Mouse (Mus musculus) heart, adult 11 months (tissue): Measurements from ENCODE around the gene Setd6.

Experiments
- DNase-seq: peaks from one replicate; pipeline ENCODE4 v3.0.0; 2022

Gene Setd6

GRCm38 (mm10) chr8:95712395-95712794 is 3.3 kb upstream of the Setd6 start:
- DNase-seq: no peak

DNA sequence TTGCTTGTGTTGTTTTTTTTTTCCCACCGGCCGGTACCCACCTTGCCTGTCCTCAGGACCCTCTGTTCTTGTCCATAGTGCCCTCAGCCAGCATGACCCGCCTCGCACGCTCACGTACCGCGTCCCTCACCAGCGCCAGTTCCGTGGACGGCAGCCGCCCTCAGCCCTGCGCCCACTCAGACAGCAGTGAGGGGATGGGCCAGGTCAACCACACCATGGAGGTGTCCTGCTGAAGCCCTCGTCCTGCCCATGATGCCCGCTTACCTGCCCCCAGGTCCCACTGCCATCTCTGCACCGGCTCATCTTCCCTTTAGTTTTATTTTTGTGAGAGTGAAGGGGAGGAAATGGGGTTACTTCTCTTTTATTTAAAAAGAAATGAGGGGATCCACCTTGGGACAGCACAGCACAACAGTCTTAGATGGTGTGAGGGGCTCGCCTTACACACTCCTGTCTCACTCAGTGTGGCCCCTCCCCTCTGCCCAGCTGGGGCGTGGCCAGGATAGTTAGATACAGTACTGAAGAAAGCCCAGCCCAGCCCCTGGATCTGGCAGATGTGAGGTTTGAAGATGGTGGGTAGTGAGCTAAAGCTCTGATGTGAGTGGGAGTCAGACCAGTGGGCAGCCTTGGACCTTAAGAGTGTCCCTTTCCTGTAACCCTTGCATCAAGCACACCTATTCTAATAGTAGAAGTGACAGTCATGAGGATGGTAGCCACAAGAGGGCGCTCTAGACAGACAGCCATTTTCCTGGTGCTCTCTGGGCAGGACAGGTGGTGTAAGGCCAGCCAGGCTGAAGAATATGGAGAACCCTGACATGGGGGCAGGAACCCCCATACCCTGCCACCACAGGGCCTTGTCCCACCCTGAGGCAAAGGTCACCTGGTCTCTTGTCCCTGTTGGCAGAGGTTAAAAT is 2.3 kb upstream of the Setd6 start:
- DNase-seq: peak; percentile 94

- peak; percentile 79 for DNase-seq
Measured at GRCm38 (mm10) chr8:95714367-95714766, 1.3 kb upstream of the Setd6 start.

DNA sequence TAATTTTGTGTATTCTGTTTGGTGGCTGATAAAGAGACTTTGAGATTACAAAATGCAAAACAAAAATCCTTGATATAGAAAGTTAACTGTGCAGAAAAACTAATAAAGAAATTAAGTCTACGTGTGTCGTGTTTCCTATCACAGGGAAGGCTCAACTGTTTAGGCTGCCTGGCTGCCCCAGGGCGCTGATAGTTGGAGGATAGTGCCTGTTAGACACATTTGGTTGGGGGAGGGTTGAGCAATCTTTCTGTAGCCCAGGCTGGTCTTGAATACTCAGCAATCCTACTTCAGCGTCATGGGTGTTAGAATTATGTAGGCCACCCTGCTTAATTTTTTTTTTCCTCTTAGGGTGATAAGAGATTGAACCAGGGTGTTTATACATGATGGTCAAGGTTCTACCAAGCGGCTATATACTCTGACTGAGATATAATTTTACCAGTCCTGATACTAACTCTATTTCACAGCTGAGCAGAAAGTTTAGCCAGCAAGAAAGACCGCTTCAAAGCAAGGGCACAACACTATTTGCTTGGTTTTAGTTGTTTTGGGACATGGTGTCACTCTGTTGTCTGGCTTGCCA is 756 bp upstream of the Setd6 start:
- peak; percentile 54 for DNase-seq

DNA sequence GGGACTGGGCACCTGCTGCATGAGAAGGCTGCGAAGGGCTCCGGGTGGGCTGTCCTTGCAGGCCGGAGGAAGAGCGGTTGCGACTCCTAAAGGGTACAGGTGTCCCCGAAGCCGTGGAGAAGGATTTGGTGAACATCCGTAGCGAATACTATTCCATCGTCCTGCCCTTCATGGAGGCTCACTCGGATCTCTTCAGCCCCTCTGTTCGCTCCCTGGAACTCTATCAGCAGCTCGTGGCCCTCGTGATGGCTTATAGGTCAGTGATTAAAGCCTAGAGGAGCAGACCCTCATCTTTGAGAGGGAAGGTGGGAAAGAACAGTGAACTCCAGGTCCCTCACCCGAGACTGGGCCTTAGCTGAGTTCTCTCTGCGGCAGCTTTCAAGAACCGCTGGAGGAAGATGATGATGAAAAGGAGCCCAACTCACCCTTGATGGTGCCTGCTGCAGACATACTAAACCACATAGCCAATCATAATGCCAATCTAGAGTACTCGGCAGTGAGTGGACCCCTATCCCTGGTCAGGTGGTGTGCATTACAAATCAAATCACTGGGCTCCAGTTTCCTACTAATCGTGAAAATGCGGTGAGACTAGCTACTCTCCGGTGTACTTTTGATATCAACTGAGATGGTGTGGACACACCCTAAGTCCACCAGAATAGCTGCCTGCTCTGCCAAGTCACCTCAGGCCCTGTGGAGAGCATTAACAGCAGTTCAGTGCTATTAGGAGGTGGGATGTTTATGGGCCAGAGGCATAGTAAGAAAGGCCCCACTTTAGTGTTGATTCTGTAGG is 1.1 kb downstream of the Setd6 start:
- DNase-seq: peak; percentile 83

- peak; percentile 36 for DNase-seq
Measured at GRCm38 (mm10) chr8:95727625-95728024, 11.9 kb downstream of the Setd6 start.

DNA sequence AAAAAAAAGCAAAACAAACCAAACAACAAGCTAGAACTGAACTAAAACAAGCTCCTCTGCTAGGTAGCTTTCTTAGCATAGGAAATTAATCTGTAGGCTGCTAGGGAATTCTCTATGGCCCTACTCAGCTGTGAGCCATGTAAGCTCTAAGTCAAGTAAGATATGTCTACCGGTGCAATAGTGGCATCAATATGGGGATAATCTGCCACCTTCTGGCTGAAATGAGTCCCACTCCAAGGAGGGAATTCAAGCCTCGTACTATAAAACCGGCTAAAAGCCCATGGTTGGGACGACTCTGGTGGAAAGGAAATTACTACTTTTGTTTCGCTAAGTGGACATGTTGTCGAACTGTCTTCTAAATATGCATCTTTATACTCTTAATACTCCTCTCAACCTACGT is 22.9 kb downstream of the Setd6 start:
- peak; percentile 41 for DNase-seq

DNA sequence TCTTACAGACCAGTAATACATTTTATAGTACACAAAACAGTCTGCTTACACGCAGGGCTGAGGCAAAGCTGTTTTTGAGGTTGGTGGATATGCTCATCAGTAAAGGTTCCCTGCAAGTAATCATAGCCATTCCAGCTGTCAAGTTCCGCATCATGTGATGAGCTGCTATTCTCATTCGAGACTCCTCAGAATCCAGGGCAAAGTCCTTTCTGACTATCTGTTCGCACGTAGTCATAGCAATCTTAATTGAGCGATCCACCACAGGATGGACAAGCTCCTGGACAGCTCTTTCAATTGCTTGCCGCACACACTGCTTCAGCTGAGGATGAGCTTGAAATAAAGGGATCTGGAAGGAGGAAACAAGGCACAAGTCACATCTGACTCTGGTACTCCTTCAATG is 26.1 kb downstream of the Setd6 start:
- DNase-seq: peak; percentile 2

DNA sequence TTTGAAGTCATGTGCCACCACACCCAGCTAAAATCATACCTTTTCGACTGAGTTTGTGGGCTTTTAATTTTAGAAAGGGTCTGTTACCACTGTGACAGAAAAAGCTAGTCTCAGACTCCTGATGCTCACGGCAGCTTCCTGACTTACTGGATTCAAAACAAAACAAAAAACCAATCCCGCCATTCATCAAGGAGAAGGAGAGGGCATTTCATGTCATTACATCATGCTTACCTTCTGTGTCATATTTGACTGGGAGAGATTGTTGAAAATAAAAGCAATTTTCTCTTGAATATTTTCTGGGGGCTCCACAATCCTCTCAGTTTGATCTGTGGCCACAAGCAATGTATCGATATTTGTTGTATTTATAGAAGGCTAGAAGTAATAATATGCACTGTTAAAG is 32.3 kb downstream of the Setd6 start:
- DNase-seq: no peak

GRCm38 (mm10) chr8:95751924-95752323 is 36.2 kb downstream of the Setd6 start:
- peak; percentile 71 for DNase-seq

DNA sequence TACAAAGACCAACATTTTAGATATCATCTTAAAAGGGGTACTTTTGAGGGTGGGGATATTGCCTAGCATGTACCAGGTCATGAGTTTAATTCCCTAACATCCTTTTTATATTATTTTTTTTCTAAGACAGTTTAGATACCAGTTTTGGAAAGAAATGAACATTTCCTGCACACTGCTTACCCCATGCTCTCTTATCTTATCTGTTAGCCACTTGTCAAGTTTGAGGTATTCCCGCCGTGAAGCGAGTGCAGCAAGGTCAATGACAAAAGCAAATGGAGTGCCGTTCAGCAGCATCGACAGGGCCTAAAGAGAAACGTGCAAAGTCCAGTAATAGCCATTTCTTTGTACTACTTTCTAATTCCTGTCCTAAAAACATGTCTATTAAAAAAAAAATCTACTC is 44.6 kb downstream of the Setd6 start:
- DNase-seq: no peak

DNA sequence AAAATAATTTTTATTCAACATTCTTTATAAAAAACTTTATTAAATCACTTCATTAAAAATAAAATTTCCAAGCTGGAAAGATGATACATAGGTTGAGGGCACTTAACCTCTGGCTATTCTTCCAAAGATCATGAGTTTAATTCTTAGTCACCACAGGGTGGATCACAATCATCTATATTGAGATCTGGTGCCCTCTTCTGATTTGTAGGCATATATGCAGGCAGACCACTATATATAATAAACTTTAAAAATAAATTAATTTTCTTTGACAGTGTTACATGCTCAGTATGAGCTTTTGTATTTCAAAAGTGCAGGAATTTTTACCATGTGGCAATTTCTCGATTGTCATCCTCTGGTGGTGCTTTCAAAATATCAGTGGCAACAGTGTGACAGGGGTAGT is 48.5 kb downstream of the Setd6 start:
- DNase-seq: no peak
